Mouse (Mus musculus): Measurements from ENCODE around the gene Traf3. TPM values are rescaled to one million over a fixed set of nuclear protein-coding genes. Genes with fewer than 3 reads are reported as not detected.

Traf3 gene
- total RNA-seq (2014; fragmentation: Nextera tagmentation) (15.0 and 16.2 TPM in 2 replicates), total RNA-seq (2017) (15.7 and 21.8 TPM in 2 replicates)

GRCm38 (mm10) chr12:111165831-111166591, at the start of gene Traf3:
Traf3 (plus strand) TSS chr12:111166370.
- ATAC-seq (replicated peaks; ENCODE audit: poor library complexity, severe bottlenecking): peak; percentile 33

- no peak for ATAC-seq (replicated peaks; ENCODE audit: poor library complexity, severe bottlenecking)
Observed at GRCm38 (mm10) chr12:111119506-111120085, 46.6 kb upstream of the Traf3 start.

- ATAC-seq (replicated peaks; ENCODE audit: poor library complexity, severe bottlenecking): no peak
Observed at GRCm38 (mm10) chr12:111120976-111121645, 45.1 kb upstream of the Traf3 start.

GRCm38 (mm10) chr12:111122332-111122852, 43.8 kb upstream of the Traf3 start:
- ATAC-seq (replicated peaks; ENCODE audit: poor library complexity, severe bottlenecking): peak; percentile 77; the same call in 1 of the 2 replicates

GRCm38 (mm10) chr12:111124601-111125260, 41.4 kb upstream of the Traf3 start:
- no peak for ATAC-seq (replicated peaks; ENCODE audit: poor library complexity, severe bottlenecking)

- no peak for ATAC-seq (replicated peaks; ENCODE audit: poor library complexity, severe bottlenecking)
Observed at GRCm38 (mm10) chr12:111125666-111126065, 40.5 kb upstream of the Traf3 start.

GRCm38 (mm10) chr12:111134169-111134568, 32.0 kb upstream of the Traf3 start:
- no peak for ATAC-seq (replicated peaks; ENCODE audit: poor library complexity, severe bottlenecking)

- no peak for ATAC-seq (replicated peaks; ENCODE audit: poor library complexity, severe bottlenecking)
Observed at GRCm38 (mm10) chr12:111134791-111135733, 31.1 kb upstream of the Traf3 start.

- no peak for ATAC-seq (replicated peaks; ENCODE audit: poor library complexity, severe bottlenecking)
Observed at GRCm38 (mm10) chr12:111135953-111136352, 30.2 kb upstream of the Traf3 start.

GRCm38 (mm10) chr12:111137079-111137478, 29.1 kb upstream of the Traf3 start:
- no peak for ATAC-seq (replicated peaks; ENCODE audit: poor library complexity, severe bottlenecking)

GRCm38 (mm10) chr12:111143005-111143508, 23.1 kb upstream of the Traf3 start:
- ATAC-seq (replicated peaks; ENCODE audit: poor library complexity, severe bottlenecking): peak; percentile 45; the same call in 1 of the 2 replicates

- ATAC-seq (replicated peaks; ENCODE audit: poor library complexity, severe bottlenecking): no peak
Observed at GRCm38 (mm10) chr12:111143509-111144063, 22.6 kb upstream of the Traf3 start.

GRCm38 (mm10) chr12:111144598-111144997, 21.6 kb upstream of the Traf3 start:
- no peak for ATAC-seq (replicated peaks; ENCODE audit: poor library complexity, severe bottlenecking)

- ATAC-seq (replicated peaks; ENCODE audit: poor library complexity, severe bottlenecking): no peak
Observed at GRCm38 (mm10) chr12:111145269-111145668, 20.9 kb upstream of the Traf3 start.

GRCm38 (mm10) chr12:111149495-111150235, 16.5 kb upstream of the Traf3 start:
- peak; percentile 69 for ATAC-seq (replicated peaks; ENCODE audit: poor library complexity, severe bottlenecking)

- ATAC-seq (replicated peaks; ENCODE audit: poor library complexity, severe bottlenecking): no peak
Observed at GRCm38 (mm10) chr12:111150236-111150596, 16.0 kb upstream of the Traf3 start.

- ATAC-seq (replicated peaks; ENCODE audit: poor library complexity, severe bottlenecking): no peak
Observed at GRCm38 (mm10) chr12:111151422-111152156, 14.6 kb upstream of the Traf3 start.

- ATAC-seq (replicated peaks; ENCODE audit: poor library complexity, severe bottlenecking): no peak
Observed at GRCm38 (mm10) chr12:111152579-111152978, 13.6 kb upstream of the Traf3 start.
